Mouse (Mus musculus): Measurements from ENCODE around the gene Dvl3. TPM values are rescaled to one million over a fixed set of nuclear protein-coding genes. Genes with fewer than 3 reads are reported as not detected.

Dvl3 gene
- total RNA-seq, 2 experiments from 2014 or later = 38.9 to 43.5 TPM

- no peak for DNase-seq
Measured at GRCm38 (mm10) chr16:20547423-20547822, 30.6 kb downstream of the Dvl3 start.

GRCm38 (mm10) chr16:20548096-20548948, 31.5 kb downstream of the Dvl3 start, which contains the start of gene Abcf3:
Gene Abcf3 (plus strand): TSS chr16:20548577.
- peak; percentile 98 for DNase-seq

GRCm38 (mm10) chr16:20549161-20549560, 32.4 kb downstream of the Dvl3 start:
- DNase-seq = no peak

GRCm38 (mm10) chr16:20551691-20552090, 34.9 kb downstream of the Dvl3 start:
- no peak for DNase-seq

- no peak for DNase-seq
Measured at GRCm38 (mm10) chr16:20552594-20552993, 35.8 kb downstream of the Dvl3 start.

- DNase-seq = no peak
Measured at GRCm38 (mm10) chr16:20555000-20555399, 38.2 kb downstream of the Dvl3 start.

GRCm38 (mm10) chr16:20557381-20557780, 40.6 kb downstream of the Dvl3 start:
- no peak for DNase-seq

- DNase-seq = no peak
Measured at GRCm38 (mm10) chr16:20565075-20565474, 48.3 kb downstream of the Dvl3 start.

Other genes starting within 250 kb of the Dvl3 start
- 100 to 1,000 TPM; 129 to 151 TPM for gene Parl, start 214.6 kb upstream of the Dvl3 start, total RNA-seq (2021)
- gene Cyp2ab1, start 191.6 kb upstream of the Dvl3 start, total RNA-seq (2021) = 1 to 10 TPM in 1 of 2 experiments, not detected in 1; 1.1 TPM
- 10 to 100 TPM; 43.6 to 59.3 TPM for gene Abcc5, start 90.6 kb upstream of the Dvl3 start, total RNA-seq (2021)
- 10 to 100 TPM; 56.6 to 61.4 TPM for gene Eif2b5, start 18.2 kb upstream of the Dvl3 start, total RNA-seq (2021)
- 100 to 1,000 TPM; 277 to 296 TPM for gene Ap2m1, start 18.5 kb downstream of the Dvl3 start, total RNA-seq (2021)
- 10 to 100 TPM; 71.2 to 78.8 TPM for gene Abcf3, start 31.6 kb downstream of the Dvl3 start, total RNA-seq (2021)
- gene Vwa5b2, start 72.5 kb downstream of the Dvl3 start, total RNA-seq (2021) = 1 to 10 TPM; 1.9 to 4.8 TPM
- gene Eef1akmt4, start 94.6 kb downstream of the Dvl3 start, total RNA-seq (2021) = 10 to 100 TPM in 1 of 2 experiments, 1 to 10 TPM in 1; 9.3 to 10.7 TPM
- not detected for gene Gm49333, start 94.6 kb downstream of the Dvl3 start, total RNA-seq (2021)
- gene Alg3, start 94.8 kb downstream of the Dvl3 start, total RNA-seq (2021) = 10 to 100 TPM; 16.8 to 17.9 TPM
- 10 to 100 TPM; 11.0 to 23.4 TPM for gene Camk2n2, start 104.3 kb downstream of the Dvl3 start, total RNA-seq (2021)
- gene Ece2, start 112.8 kb downstream of the Dvl3 start, total RNA-seq (2021) = 1 to 10 TPM; 7.5 to 9.1 TPM
- gene Psmd2, start 134.7 kb downstream of the Dvl3 start, total RNA-seq (2021) = 100 to 1,000 TPM; 196 to 198 TPM
- 100 to 1,000 TPM; 366 to 393 TPM for gene Eif4g1, start 151.3 kb downstream of the Dvl3 start, total RNA-seq (2021)
- 10 to 100 TPM; 12.8 to 15.1 TPM for gene Fam131a, start 176.3 kb downstream of the Dvl3 start, total RNA-seq (2021)
- 10 to 100 TPM; 26.0 to 31.7 TPM for gene Polr2h, start 200.7 kb downstream of the Dvl3 start, total RNA-seq (2021)
- 10 to 100 TPM; 15.2 to 26.5 TPM for gene Clcn2, start 200.8 kb downstream of the Dvl3 start, total RNA-seq (2021)
- gene Chrd, start 216.1 kb downstream of the Dvl3 start, total RNA-seq (2021) = 1 to 10 TPM; 5.2 to 6.0 TPM
- gene Thpo, start 217.5 kb downstream of the Dvl3 start, total RNA-seq (2021) = 1 to 10 TPM; 2.5 to 3.3 TPM

Data from adrenal gland, postnatal 10 days (tissue).